Mouse (Mus musculus) embryonic facial prominence, embryonic 12.5 days (tissue): ENCODE data around the gene Gfpt2. TPM values are rescaled to one million over a fixed set of nuclear protein-coding genes. Genes with fewer than 3 reads are reported as not detected.
"Not testable (repeated sequence)": the region's sequence is repeated elsewhere in the genome, so short reads cannot be mapped to it uniquely, and the experiment has no call there.

Experiments
- ATAC-seq: fragments of 200-750 bp; cut with Nextera tagmentation; 2 replicates; pipeline ENCODE4 v1.8.0; 2017; ENCODE audit not compliant: insufficient number of reproducible peaks, insufficient read depth, low FRiP score, low TSS enrichment
- H3K27ac ChIP-seq: fragments of 300-500 bp; sonication (generic); 2 replicates; pipeline ENCODE4 v1.5.1; 2016; ENCODE audit warnings: mild to moderate bottlenecking
- H3K27me3 ChIP-seq: fragments of 300-500 bp; sonication (generic); 2 replicates; pipeline ENCODE4 v1.6.1; 2016; ENCODE audit warnings: mild to moderate bottlenecking, moderate library complexity
- H3K36me3 ChIP-seq: fragments of 300-500 bp; sonication (generic); 2 replicates; pipeline ENCODE4 v1.6.1; 2016; ENCODE audit warnings: mild to moderate bottlenecking
- H3K4me1 ChIP-seq: fragments of 300-500 bp; sonication (generic); 2 replicates; pipeline ENCODE4 v1.6.1; 2016
- H3K4me2 ChIP-seq: fragments of 300-500 bp; sonication (generic); replicated peaks from 2 replicates; pipeline ENCODE4 v1.6.1; 2016; ENCODE audit warnings: mild to moderate bottlenecking, moderate library complexity
- H3K4me3 ChIP-seq: fragments of 300-500 bp; sonication (generic); 2 replicates; pipeline ENCODE4 v1.5.1; 2016; ENCODE audit warnings: mild to moderate bottlenecking
- H3K9ac ChIP-seq: fragments of 300-500 bp; sonication (generic); 2 replicates; pipeline ENCODE4 v1.6.1; 2016; ENCODE audit warnings: mild to moderate bottlenecking, moderate library complexity
- H3K9me3 ChIP-seq: fragments of 300-500 bp; sonication (generic); 2 replicates; pipeline ENCODE4 v1.6.1; 2016; ENCODE audit warnings: mild to moderate bottlenecking, moderate library complexity
- WGBS: fragments of 180-500 bp; shearing (Covaris S2); methylation state at CpG from one replicate; pipeline ENCODE4 v1.1.7; 2016; 5-methylcytosine and 5-hydroxymethylcytosine counted together
- polyA plus RNA-seq: library from polyadenylated mRNA; unstranded; fragments of >200 nt; fragmentation: Nextera tagmentation; extraction: Ambion mirVana; gene quantifications from 2 replicates; pipeline ENCODE4 v1.2.1, GENCODE M21; 2016

Gfpt2 gene
- polyA plus RNA-seq, 1 experiment from 2014 or later, result 25.3 TPM

DNA sequence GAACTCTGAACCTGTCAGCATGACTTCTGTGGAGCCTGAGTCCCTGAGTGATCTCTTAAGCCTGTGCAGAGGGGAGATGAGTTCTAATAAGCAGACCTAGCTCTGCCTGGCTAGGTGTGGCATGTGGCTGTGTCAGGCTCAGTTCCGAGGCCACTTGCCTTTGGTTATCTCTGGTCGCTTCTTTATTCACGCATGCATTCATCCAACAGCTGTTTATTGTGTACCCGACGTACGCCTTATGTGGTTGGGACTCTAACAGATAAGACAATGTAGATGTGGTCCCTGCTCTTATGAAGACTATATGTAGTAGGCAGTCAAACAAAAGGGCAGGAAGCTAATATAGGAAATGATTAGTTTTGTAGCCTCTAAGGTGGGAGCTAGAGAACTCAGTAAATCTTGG lies 5.0 kb downstream of the Gfpt2 start:
- Histone ChIP-seq H3K36me3 (peaks cover 6% of the 10 kb centered on the region; the same call in 1 of the 2 replicates), H3K27ac (no peak overlapping the region), H3K9me3 (no peaks in the 10 kb centered on the region), H3K9ac (no peak overlapping the region), H3K4me1 (peaks cover 8% of the 10 kb centered on the region; the same call in 1 of the 2 replicates), H3K4me2 (no peak overlapping the region), H3K27me3 (no peaks in the 10 kb centered on the region), H3K4me3 (no peak overlapping the region)
- ATAC-seq, result no peak
- 92% methylated on average over 6 of the region's 6 CpGs for WGBS

DNA sequence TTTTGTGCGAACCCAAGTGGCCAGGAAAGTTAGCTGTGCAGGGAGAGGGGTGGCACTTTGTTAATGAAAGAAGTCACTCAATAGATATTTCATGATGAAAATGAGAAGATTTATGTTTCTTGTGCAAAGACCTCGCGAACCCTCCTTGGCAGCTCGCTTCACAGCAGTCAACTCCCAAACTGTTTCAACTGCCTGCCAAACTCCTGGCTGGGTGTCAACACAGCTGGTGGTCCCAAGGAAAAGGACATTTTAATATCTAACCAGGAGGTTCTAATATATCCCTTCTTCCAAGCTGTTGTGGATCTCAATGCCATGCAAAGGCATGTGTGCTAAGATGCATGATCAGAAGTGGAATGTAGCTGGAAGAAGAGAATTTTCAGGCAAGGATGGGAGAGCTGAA lies 7.5 kb downstream of the Gfpt2 start:
- H3K9ac ChIP-seq, result no peak overlapping the region
- peaks cover 7% of the 10 kb centered on the region; the same call in 1 of the 2 replicates for H3K36me3 ChIP-seq
- WGBS, result 77% methylated on average over 4 of the region's 4 CpGs
- no peaks in the 10 kb centered on the region for H3K27me3 ChIP-seq
- ATAC-seq, result no peak
- no peaks in the 10 kb centered on the region for H3K9me3 ChIP-seq
- no peak overlapping the region for H3K27ac ChIP-seq
- no peak overlapping the region for H3K4me2 ChIP-seq
- no peak overlapping the region for H3K4me3 ChIP-seq
- no peaks in the 10 kb centered on the region for H3K4me1 ChIP-seq

DNA sequence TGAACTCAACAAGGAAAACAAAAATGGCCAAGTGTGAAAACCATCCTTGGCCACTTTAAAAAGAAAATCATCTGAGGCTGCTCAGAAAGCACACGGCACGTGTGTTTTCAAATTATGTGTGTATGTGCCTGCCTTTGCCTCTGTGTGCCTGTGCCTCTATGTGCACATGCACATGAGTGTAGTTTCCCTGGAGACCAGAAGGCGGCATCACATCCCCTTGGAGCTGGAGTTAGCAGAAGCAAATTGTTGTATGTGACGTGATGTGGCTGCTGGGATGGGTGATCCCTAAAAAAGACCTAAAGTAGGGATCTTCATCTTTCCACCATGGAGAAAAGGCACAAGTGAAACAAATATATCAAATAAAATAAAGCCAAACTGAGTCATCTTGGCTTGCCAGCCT lies 9.8 kb downstream of the Gfpt2 start:
- no peak overlapping the region for H3K9ac ChIP-seq
- no peak overlapping the region for H3K4me3 ChIP-seq
- H3K27ac ChIP-seq, result no peak overlapping the region
- H3K36me3 ChIP-seq, result peaks cover 8% of the 10 kb centered on the region
- ATAC-seq, result no peak
- H3K27me3 ChIP-seq, result no peaks in the 10 kb centered on the region
- H3K4me1 ChIP-seq, result no peaks in the 10 kb centered on the region
- H3K9me3 ChIP-seq, result no peaks in the 10 kb centered on the region
- H3K4me2 ChIP-seq, result no peak overlapping the region
- 93% methylated on average over 4 of the region's 4 CpGs for WGBS

DNA sequence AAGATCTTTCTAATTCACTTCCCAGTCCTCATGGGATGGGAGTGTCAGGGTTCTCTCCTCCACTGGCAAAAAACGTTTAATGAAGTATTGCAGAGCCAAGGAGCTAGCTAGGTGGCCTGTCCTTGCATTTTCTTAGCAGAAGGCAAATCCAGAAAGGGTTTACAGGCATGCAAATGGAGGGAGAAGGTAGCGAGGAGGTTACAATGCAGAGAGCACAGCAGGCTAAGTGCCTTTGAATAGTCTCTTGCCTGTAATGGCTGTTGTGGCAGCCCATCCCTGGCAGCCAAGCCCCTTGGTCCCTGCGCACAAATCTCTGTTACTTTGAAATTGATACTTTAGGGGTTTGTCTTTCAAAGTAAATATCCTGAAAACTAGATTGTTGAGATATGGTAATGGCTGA lies 12.2 kb downstream of the Gfpt2 start:
- Histone ChIP-seq H3K4me1 (no peaks in the 10 kb centered on the region), H3K4me3 (no peak overlapping the region), H3K9ac (no peak overlapping the region), H3K27me3 (no peaks in the 10 kb centered on the region), H3K4me2 (no peak overlapping the region), H3K27ac (no peak overlapping the region), H3K9me3 (no peaks in the 10 kb centered on the region), H3K36me3 (peaks cover 25% of the 10 kb centered on the region)
- no peak for ATAC-seq
- 38% methylated on average over 3 of the region's 3 CpGs for WGBS

DNA sequence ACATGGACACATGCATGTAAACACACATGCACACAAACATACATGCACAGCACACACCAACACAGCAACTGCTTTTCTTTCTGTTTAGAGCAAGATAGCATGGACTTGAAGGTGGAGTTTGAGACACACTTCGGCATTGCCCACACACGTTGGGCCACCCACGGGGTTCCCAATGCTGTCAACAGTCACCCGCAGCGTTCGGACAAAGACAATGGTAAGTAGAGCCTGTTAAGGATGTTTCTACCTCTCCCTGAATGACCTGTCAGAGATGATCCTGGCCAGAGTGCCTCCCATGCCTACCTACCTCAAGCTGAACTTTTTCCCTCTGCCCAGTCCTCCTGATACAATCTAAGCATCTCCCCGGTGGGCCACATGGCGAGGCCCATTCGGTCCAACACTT lies 15.0 kb downstream of the Gfpt2 start:
- H3K36me3 ChIP-seq, result peaks cover 40% of the 10 kb centered on the region
- ATAC-seq, result no peak

DNA sequence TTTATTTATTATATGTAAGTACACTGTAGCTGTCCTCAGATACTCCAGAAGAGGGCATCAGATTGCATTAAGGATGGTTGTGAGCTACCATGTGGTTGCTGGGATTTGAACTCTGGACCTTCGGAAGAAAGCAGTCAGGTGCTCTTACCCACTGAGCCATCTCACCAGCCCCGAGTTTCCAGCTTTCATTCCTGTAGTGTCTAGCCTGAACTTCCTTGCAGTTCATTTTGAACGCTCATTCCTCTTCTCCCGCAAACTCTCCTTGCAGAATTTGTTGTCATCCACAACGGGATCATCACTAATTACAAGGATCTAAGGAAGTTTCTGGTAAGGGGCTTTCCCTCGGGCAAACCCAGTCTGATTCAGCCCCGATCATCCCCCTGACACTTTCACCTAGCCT lies 16.7 kb downstream of the Gfpt2 start:
- H3K4me1 ChIP-seq, H3K9ac ChIP-seq, H3K4me3 ChIP-seq, H3K27ac ChIP-seq, H3K27me3 ChIP-seq, H3K9me3 ChIP-seq, ATAC-seq, H3K4me2 ChIP-seq: not testable (repeated sequence)
- peaks cover 44% of the 10 kb centered on the region for H3K36me3 ChIP-seq
- 83% methylated on average over 7 of the region's 7 CpGs for WGBS

More for the DNA sequence above, 15.0 kb downstream of the Gfpt2 start:
- Histone ChIP-seq H3K27me3 (no peaks in the 10 kb centered on the region), H3K9ac (no peak overlapping the region), H3K4me3 (no peak overlapping the region), H3K27ac (no peak overlapping the region), H3K4me1 (no peaks in the 10 kb centered on the region), H3K9me3 (no peaks in the 10 kb centered on the region), H3K4me2 (no peak overlapping the region)
- 91% methylated on average over 9 of the region's 9 CpGs for WGBS

DNA sequence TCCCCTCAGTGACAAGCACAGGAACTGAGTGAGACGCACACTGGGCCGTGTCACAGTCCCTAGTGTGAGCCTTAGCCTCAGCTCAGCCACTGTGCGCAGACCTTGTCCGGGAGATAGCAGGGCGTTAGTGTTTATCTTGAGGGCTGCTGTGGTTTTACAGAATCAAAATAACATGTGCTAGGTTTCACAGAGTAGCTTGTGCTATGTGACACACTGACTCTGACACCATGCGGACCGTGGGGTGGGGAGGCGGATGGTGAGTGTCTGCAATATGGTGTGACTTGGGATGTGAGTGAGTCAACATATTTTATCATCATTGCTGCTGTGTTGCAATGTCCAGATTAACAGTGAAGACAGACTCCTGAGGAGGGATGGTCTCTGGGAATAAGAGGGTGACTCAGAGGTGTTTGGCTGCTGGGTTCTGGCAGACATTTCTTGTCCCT lies 17.1 kb downstream of the Gfpt2 start:
- Histone ChIP-seq H3K36me3 (peaks cover 44% of the 10 kb centered on the region), H3K27ac (no peak overlapping the region), H3K9me3 (no peaks in the 10 kb centered on the region), H3K4me1 (no peaks in the 10 kb centered on the region), H3K27me3 (no peaks in the 10 kb centered on the region), H3K4me2 (no peak overlapping the region), H3K4me3 (no peak overlapping the region), H3K9ac (no peak overlapping the region)
- no peak for ATAC-seq
- WGBS, result 87% methylated on average over 8 of the region's 8 CpGs

DNA sequence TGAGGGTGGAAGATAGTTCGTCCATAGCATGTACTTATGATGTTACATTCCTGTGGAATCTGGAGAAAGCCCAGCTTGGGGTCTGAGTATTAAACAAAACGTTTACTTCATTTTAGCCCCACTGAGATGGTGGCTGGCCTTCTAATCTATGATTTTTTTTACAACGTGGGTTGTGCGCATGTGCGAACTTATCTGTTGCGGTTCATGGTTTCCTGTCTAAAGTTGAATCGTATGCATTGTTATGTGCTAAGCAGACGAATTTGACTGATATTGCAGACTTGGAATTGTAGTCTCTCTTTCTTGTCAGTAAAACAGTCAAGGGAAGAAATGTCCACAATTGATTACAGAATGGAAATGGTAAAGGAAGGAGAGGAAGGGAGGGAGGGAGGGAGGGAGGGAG lies 17.9 kb downstream of the Gfpt2 start:
- Histone ChIP-seq H3K9me3 (no peaks in the 10 kb centered on the region), H3K36me3 (peaks cover 51% of the 10 kb centered on the region), H3K27me3 (no peaks in the 10 kb centered on the region), H3K4me2 (no peak overlapping the region), H3K4me3 (no peak overlapping the region), H3K27ac (no peak overlapping the region), H3K9ac (no peak overlapping the region), H3K4me1 (no peaks in the 10 kb centered on the region)
- no peak for ATAC-seq
- WGBS, result 87% methylated on average over 8 of the region's 8 CpGs

DNA sequence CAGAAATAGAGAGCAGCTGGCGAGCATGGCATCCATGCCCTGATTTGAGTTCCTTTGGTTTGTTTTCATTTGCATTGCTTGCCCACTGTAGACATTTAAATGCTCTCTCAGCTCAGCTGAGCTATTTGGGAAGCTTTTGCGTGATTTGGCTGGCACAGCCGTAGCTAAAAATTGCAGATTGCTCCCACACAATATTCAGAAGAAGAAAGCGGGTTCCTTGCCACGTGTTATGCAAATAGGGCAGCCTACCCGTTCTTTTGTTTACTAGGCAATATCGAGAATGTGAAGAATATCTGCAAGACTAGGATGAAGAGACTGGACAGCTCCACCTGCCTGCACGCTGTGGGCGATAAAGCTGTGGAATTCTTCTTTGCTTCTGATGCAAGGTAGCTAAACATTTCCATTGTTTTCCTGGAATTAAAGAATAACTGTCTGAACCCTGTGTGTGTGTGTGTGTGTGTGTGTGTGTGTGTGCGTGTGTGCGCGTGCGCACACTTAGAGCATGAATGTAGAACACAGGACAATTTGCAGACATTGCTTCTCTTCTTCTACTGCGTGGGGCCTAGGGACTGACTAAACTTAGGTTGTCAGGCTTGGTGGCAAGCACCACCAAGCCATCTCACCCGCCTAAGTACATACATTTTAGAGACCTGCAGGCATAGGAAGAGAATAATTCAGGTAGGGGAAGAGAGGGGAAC lies 25.0 kb downstream of the Gfpt2 start:
- Histone ChIP-seq H3K27me3 (no peaks in the 10 kb centered on the region), H3K4me2 (no peak overlapping the region), H3K36me3 (peaks cover 38% of the 10 kb centered on the region), H3K27ac (no peak overlapping the region), H3K9ac (no peak overlapping the region), H3K4me1 (no peaks in the 10 kb centered on the region), H3K9me3 (no peaks in the 10 kb centered on the region), H3K4me3 (no peak overlapping the region)
- WGBS, result 92% methylated on average over 15 of the region's 15 CpGs
- ATAC-seq, result no peak

DNA sequence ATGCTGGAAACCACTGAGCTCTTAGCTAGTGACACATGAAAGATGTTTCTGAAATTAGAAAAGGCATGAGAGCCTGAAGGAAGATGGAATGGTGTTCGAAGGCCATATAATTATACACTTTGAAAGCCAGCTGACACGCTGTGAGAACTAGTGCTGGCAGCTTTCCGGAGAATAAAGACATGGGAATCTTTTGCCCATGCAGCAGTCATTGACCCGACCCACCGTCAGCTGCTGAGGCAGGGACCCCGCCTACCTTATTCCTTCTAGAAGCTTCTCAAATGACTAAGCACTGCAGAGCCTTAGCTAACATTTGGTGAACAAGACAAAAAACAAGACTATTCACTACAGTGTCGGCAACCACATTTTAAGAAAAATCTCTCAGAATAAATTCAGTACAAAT lies 25.7 kb downstream of the Gfpt2 start:
- Histone ChIP-seq H3K4me1 (no peaks in the 10 kb centered on the region), H3K27me3 (no peaks in the 10 kb centered on the region), H3K4me2 (no peak overlapping the region), H3K9me3 (no peaks in the 10 kb centered on the region), H3K36me3 (peaks cover 40% of the 10 kb centered on the region), H3K27ac (no peak overlapping the region), H3K9ac (no peak overlapping the region), H3K4me3 (no peak overlapping the region)
- 88% methylated on average over 7 of the region's 7 CpGs for WGBS
- ATAC-seq, result no peak

DNA sequence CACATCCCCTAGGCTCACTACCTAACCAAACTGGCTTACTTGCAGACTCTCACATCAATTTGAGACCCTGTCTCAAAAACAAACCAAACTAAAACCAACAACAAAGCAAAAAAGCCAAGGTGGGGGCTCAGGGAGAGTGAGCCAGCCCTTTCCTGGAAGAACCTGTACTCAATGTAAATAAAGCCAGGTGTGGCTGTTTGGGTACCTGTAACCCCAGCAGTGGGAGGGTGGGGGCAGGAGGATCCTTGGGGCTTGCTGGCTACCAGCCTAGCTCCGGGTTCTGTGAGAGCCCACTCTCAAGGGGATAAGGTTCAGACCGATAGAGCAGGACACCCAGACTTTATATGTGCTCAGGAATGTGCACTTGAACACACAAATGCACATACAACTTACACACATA lies 26.9 kb downstream of the Gfpt2 start:
- H3K36me3 ChIP-seq, result peaks cover 43% of the 10 kb centered on the region
- H3K4me1 ChIP-seq, result no peaks in the 10 kb centered on the region
- H3K4me2 ChIP-seq, result no peak overlapping the region
- H3K27me3 ChIP-seq, result no peaks in the 10 kb centered on the region
- ATAC-seq, result no peak
- H3K4me3 ChIP-seq, result no peak overlapping the region
- no peaks in the 10 kb centered on the region for H3K9me3 ChIP-seq
- H3K9ac ChIP-seq, result no peak overlapping the region
- WGBS, result 81% methylated on average over 2 of the region's 2 CpGs
- H3K27ac ChIP-seq, result no peak overlapping the region

DNA sequence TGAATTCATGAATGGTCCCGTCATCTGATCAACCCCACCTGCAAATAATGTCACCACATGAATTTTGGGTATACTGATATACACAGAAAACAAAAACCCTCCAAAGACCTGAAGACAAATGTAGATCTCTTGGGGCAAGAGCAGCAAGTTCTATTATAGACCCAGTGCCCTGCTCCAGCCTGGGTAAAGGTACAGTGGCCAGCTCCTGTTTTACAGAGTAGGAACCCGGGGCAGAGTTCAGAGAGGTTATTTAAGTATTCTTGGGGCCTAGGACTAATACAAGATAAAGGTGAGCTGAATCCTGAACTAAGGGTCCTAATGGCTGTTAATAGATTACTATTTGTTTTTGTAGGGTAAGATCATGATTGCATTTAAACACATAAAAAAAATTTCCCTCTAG lies 27.6 kb downstream of the Gfpt2 start:
- H3K36me3 ChIP-seq, result peaks cover 40% of the 10 kb centered on the region
- H3K27ac ChIP-seq, result no peak overlapping the region
- WGBS, result 92% methylated on average over 2 of the region's 2 CpGs
- ATAC-seq, result no peak
- no peak overlapping the region for H3K9ac ChIP-seq
- no peaks in the 10 kb centered on the region for H3K27me3 ChIP-seq
- no peak overlapping the region for H3K4me2 ChIP-seq
- no peaks in the 10 kb centered on the region for H3K4me1 ChIP-seq
- H3K9me3 ChIP-seq, result no peaks in the 10 kb centered on the region
- no peak overlapping the region for H3K4me3 ChIP-seq
